Mouse (Mus musculus): ENCODE results near the gene Elfn2. TPM values are rescaled to one million over a fixed set of nuclear protein-coding genes. Genes with fewer than 3 reads are reported as not detected.
A peak's percentile ranks its signal among the peaks of the same experiment; 100 is the strongest.

Gene Elfn2
- polyA plus RNA-seq, 1 experiment, result 20.6 TPM

- Histone ChIP-seq H3K4me1 (ENCODE audit: control insufficient read depth, insufficient read depth, low read length) (peaks cover 17% of the 10 kb centered on the region), H3K4me3 (replicated peaks; ENCODE audit: insufficient read depth, low read depth, low read length) (no peak overlapping the region), H3K27me3 (ENCODE audit: control insufficient read depth, insufficient read depth, low read length) (no peaks in the 10 kb centered on the region), H3K27ac (ENCODE audit: insufficient read depth, low read length) (no peak overlapping the region)
- WGBS, result 35% methylated on average over 3 of the region's 3 CpGs
- TF ChIP-seq CTCF (IDR thresholded peaks at IDR 0.05; ENCODE audit: borderline replicate concordance, insufficient read depth, low read depth, low read length) (no peak), POLR2A (IDR thresholded peaks at IDR 0.05; ENCODE audit: borderline replicate concordance, insufficient read depth, low read length) (no peak)
- DNase-seq, result no peak
Measured at GRCm38 (mm10) chr15:78624961-78625360, 93.6 kb downstream of the Elfn2 start.

GRCm38 (mm10) chr15:78624431-78624950, 94.1 kb downstream of the Elfn2 start:
- TF ChIP-seq CTCF (IDR thresholded peaks at IDR 0.05; ENCODE audit: borderline replicate concordance, insufficient read depth, low read depth, low read length) (no peak), POLR2A (IDR thresholded peaks at IDR 0.05; ENCODE audit: borderline replicate concordance, insufficient read depth, low read length) (no peak)
- 0 out of 2 replicates have a peak overlapping the region, but pooled peaks have one; percentile 9 for H3K27ac ChIP-seq (ENCODE audit: insufficient read depth, low read length)
- DNase-seq, result peak; percentile 69 to 79
- H3K4me1 ChIP-seq (ENCODE audit: control insufficient read depth, insufficient read depth, low read length), result peaks cover 17% of the 10 kb centered on the region
- no peak overlapping the region for H3K4me3 ChIP-seq (replicated peaks; ENCODE audit: insufficient read depth, low read depth, low read length)
- no peaks in the 10 kb centered on the region for H3K27me3 ChIP-seq (ENCODE audit: control insufficient read depth, insufficient read depth, low read length)
- 9% methylated on average over 13 of the region's 13 CpGs for WGBS

GRCm38 (mm10) chr15:78623426-78623825, 95.1 kb downstream of the Elfn2 start:
- Histone ChIP-seq H3K4me1 (ENCODE audit: control insufficient read depth, insufficient read depth, low read length) (peaks cover 17% of the 10 kb centered on the region), H3K27ac (ENCODE audit: insufficient read depth, low read length) (no peak overlapping the region), H3K4me3 (replicated peaks; ENCODE audit: insufficient read depth, low read depth, low read length) (no peak overlapping the region), H3K27me3 (ENCODE audit: control insufficient read depth, insufficient read depth, low read length) (no peaks in the 10 kb centered on the region)
- 45% methylated on average over 5 of the region's 5 CpGs for WGBS
- DNase-seq, result peak; percentile 54 to 72
- no peak for TF ChIP-seq POLR2A (IDR thresholded peaks at IDR 0.05; ENCODE audit: borderline replicate concordance, insufficient read depth, low read length)
- TF ChIP-seq CTCF (IDR thresholded peaks at IDR 0.05; ENCODE audit: borderline replicate concordance, insufficient read depth, low read depth, low read length), result peak; percentile 90

Other genes starting within 250 kb of the Elfn2 start
- 0.10 and 0.25 TPM in 2 replicates for gene Il2rb, start 223.5 kb downstream of the Elfn2 start, polyA plus RNA-seq (2012; rRNA removed)
- 3.1 and 3.5 TPM in 2 replicates for gene C1qtnf6, start 187.4 kb downstream of the Elfn2 start, polyA plus RNA-seq (2012; rRNA removed)
- gene Sstr3, start 174.1 kb downstream of the Elfn2 start, polyA plus RNA-seq (2012; rRNA removed), result 9.8 and 12.1 TPM in 2 replicates
- gene Rac2, start 146.0 kb downstream of the Elfn2 start, polyA plus RNA-seq (2012; rRNA removed), result 1.4 and 1.8 TPM in 2 replicates
- 3.8 and 4.6 TPM in 2 replicates for gene Cyth4, start 121.7 kb downstream of the Elfn2 start, polyA plus RNA-seq (2012; rRNA removed)
- gene Mfng, start 54.7 kb upstream of the Elfn2 start, polyA plus RNA-seq (2012; rRNA removed), result 3.8 and 4.4 TPM in 2 replicates
- 7.1 and 8.2 TPM in 2 replicates for gene Card10, start 84.3 kb upstream of the Elfn2 start, polyA plus RNA-seq (2012; rRNA removed)
- gene Cdc42ep1, start 123.9 kb upstream of the Elfn2 start, polyA plus RNA-seq (2012; rRNA removed), result 73.2 and 77.3 TPM in 2 replicates
- 0.87 and 1.2 TPM in 2 replicates for gene Lgals2, start 136.8 kb upstream of the Elfn2 start, polyA plus RNA-seq (2012; rRNA removed)
- 80.8 and 82.5 TPM in 2 replicates for gene Gga1, start 158.4 kb upstream of the Elfn2 start, polyA plus RNA-seq (2012; rRNA removed)
- gene Gm49510, start 180.9 kb upstream of the Elfn2 start, polyA plus RNA-seq (2012; rRNA removed), result 0.10 TPM in 2 replicates
- 25.8 and 28.2 TPM in 2 replicates for gene Sh3bp1, start 181.0 kb upstream of the Elfn2 start, polyA plus RNA-seq (2012; rRNA removed)
- gene Pdxp, start 195.1 kb upstream of the Elfn2 start, polyA plus RNA-seq (2012; rRNA removed), result 204 and 211 TPM in 2 replicates
- gene Lgals1, start 208.0 kb upstream of the Elfn2 start, polyA plus RNA-seq (2012; rRNA removed), result 64.7 and 71.7 TPM in 2 replicates
- gene Nol12, start 216.2 kb upstream of the Elfn2 start, polyA plus RNA-seq (2012; rRNA removed), result 30.7 and 34.4 TPM in 2 replicates
- gene Triobp, start 229.0 kb upstream of the Elfn2 start, polyA plus RNA-seq (2012; rRNA removed), result 35.3 and 39.4 TPM in 2 replicates